Mouse (Mus musculus): Measurements from ENCODE around the gene Myl6b. TPM values are rescaled to one million over a fixed set of nuclear protein-coding genes. Genes with fewer than 3 reads are reported as not detected.

Gene Myl6b
- polyA plus RNA-seq (2012; ENCODE audit: insufficient read depth, insufficient read length, missing spikeins): 13.5 and 24.5 TPM in 2 replicates

DNA sequence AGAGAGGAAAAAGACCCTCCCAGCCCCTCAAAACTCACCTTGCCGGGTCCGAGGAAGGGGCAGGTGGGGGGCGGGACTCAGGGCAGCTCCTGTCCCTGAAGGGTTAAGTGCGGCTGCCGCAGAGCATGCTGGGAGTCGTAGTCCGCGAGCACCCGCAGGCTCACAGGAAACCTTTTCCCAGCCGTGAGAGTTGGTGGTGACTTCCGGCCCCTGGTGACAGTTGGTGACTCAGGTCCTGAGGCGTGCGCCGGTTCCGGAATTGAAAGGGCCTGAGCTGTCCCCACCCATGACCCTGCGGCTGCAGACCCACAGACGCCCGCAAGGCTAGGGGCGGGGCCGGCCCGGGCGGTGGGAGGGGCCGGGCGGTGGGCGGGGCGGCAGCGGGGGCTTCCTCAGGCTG is at the start of gene Myl6b:
Myl6b (minus strand) TSS at position 96 of the 400 bp plus-strand sequence.
- Histone ChIP-seq H3K27ac (replicated peaks; ENCODE audit: low read depth, low read length) (peak within 1 kb of the TSS; percentile 92), H3K4me1 (ENCODE audit: control insufficient read depth, insufficient read depth, insufficient read length, low read length) (peaks cover 11% of the 10 kb centered on the region), H3K4me3 (ENCODE audit: insufficient read depth, low read depth, low read length) (peak within 1 kb of the TSS; percentile 65)

- peak within 1 kb of the TSS; percentile 83 for H3K4me3 ChIP-seq (ENCODE audit: insufficient read depth, low read depth, low read length)
- H3K4me1 ChIP-seq (ENCODE audit: control insufficient read depth, insufficient read depth, insufficient read length, low read length): no peaks in the 10 kb centered on the region
- peak within 1 kb of the TSS; percentile 87 for H3K27ac ChIP-seq (replicated peaks; ENCODE audit: low read depth, low read length)
These were observed 49.0 kb upstream of the Myl6b start, which contains the start of gene Zc3h10 for GRCm38 (mm10) chr10:128547361-128548032. Gene Zc3h10 (minus strand): TSS chr10:128547774.

GRCm38 (mm10) chr10:128546787-128547186 is 48.3 kb upstream of the Myl6b start:
- H3K4me3 ChIP-seq (ENCODE audit: insufficient read depth, low read depth, low read length): peak overlapping the region; percentile 72
- H3K4me1 ChIP-seq (ENCODE audit: control insufficient read depth, insufficient read depth, insufficient read length, low read length): no peaks in the 10 kb centered on the region
- H3K27ac ChIP-seq (replicated peaks; ENCODE audit: low read depth, low read length): peak overlapping the region; percentile 87

- Histone ChIP-seq H3K27ac (replicated peaks; ENCODE audit: low read depth, low read length) (peak overlapping the region; percentile 87), H3K4me3 (ENCODE audit: insufficient read depth, low read depth, low read length) (peak overlapping the region; percentile 72), H3K4me1 (ENCODE audit: control insufficient read depth, insufficient read depth, insufficient read length, low read length) (no peaks in the 10 kb centered on the region)
These were observed 47.9 kb upstream of the Myl6b start for GRCm38 (mm10) chr10:128546361-128546760.

- H3K4me3 ChIP-seq (ENCODE audit: insufficient read depth, low read depth, low read length): no peak overlapping the region
- H3K4me1 ChIP-seq (ENCODE audit: control insufficient read depth, insufficient read depth, insufficient read length, low read length): no peaks in the 10 kb centered on the region
- H3K27ac ChIP-seq (replicated peaks; ENCODE audit: low read depth, low read length): no peak overlapping the region
These were observed 47.0 kb upstream of the Myl6b start for GRCm38 (mm10) chr10:128545570-128545898.

DNA sequence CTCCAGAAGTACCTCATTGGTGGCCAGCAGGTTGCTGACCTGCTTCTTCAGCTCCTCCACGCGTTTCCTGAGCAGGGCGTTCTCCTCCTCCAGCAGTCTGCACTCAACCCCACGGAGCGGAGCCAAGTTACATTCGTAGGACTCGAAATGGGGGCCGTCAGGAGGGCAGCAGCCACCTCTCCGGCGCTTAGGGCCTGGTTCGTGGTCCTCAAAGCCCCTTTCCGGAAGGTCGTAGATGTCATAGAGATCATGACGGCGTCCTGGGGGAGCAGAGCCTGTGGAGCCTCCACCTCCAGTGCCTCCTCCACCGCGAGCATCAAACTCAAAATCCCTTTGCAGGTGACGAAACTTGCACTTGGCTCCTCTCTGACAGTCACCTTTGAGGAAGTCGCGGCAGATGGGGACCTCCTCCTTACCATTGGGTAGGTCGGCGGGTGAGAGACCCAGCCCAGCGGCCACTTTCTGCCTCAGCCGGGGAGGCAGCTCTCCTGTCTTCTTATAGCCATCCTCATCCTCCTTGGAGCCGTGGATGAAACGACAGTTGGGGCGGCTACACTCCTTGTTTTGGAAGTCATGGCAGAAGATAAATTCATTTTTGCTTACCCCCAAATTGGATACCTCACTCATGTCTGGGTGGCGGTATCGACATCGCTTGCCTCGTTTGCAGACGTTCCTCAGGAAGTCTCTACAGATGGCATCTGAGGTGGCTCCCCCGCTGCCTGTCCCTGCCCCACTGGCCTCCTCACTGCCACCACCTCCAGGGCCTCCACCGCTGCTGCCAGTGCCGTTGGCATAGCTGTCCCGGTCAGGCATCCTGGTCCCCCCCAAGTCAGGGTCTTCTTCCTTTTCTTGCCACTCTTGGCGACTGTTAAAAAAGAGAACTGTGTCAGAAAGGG is 46.4 kb upstream of the Myl6b start:
- Histone ChIP-seq H3K27ac (replicated peaks; ENCODE audit: low read depth, low read length) (no peak overlapping the region), H3K4me1 (ENCODE audit: control insufficient read depth, insufficient read depth, insufficient read length, low read length) (no peaks in the 10 kb centered on the region), H3K4me3 (ENCODE audit: insufficient read depth, low read depth, low read length) (no peak overlapping the region)

GRCm38 (mm10) chr10:128544151-128544657 is 45.7 kb upstream of the Myl6b start:
- H3K27ac ChIP-seq (replicated peaks; ENCODE audit: low read depth, low read length): no peak overlapping the region
- no peaks in the 10 kb centered on the region for H3K4me1 ChIP-seq (ENCODE audit: control insufficient read depth, insufficient read depth, insufficient read length, low read length)
- H3K4me3 ChIP-seq (ENCODE audit: insufficient read depth, low read depth, low read length): no peak overlapping the region

GRCm38 (mm10) chr10:128543100-128543499 is 44.6 kb upstream of the Myl6b start:
- Histone ChIP-seq H3K27ac (replicated peaks; ENCODE audit: low read depth, low read length) (no peak overlapping the region), H3K4me3 (ENCODE audit: insufficient read depth, low read depth, low read length) (no peak overlapping the region), H3K4me1 (ENCODE audit: control insufficient read depth, insufficient read depth, insufficient read length, low read length) (no peaks in the 10 kb centered on the region)

GRCm38 (mm10) chr10:128538340-128538870 is 39.9 kb upstream of the Myl6b start:
- Histone ChIP-seq H3K4me3 (ENCODE audit: insufficient read depth, low read depth, low read length) (no peak overlapping the region), H3K4me1 (ENCODE audit: control insufficient read depth, insufficient read depth, insufficient read length, low read length) (no peaks in the 10 kb centered on the region), H3K27ac (replicated peaks; ENCODE audit: low read depth, low read length) (no peak overlapping the region)

DNA sequence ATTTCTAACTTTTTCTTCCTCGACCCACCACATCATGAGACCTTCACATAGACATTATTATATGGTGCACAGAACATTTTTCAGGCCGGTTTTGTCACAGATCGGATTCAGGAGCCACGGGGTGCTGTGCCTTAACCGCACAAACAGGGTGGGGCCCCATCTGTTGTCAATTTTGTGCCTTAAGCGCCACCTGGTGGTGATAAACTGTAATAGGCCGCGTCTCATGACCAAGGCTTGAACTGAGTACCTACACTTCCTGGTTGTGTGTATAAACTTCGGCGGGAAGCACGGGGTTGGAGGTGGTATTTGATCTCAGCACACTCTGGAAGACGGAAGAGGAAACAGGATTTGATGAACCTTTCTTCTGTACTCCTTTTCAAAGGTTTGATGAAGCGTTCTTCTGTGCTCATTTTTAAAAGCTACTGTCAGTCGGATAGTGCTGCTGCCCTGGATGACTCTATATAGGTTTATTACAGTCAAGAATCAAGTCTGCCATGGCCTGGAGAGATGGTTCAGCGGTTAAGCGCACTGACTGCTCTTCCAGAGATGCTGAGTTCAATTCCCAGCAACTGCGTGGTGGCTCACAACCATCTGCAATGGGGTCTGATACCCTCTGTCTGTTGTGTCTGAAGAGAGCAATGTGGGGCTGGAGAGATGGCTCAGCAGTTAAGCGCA is 37.9 kb upstream of the Myl6b start:
- Histone ChIP-seq H3K4me3 (ENCODE audit: insufficient read depth, low read depth, low read length) (peak overlapping the region; percentile 35; the same call in 1 of the 2 replicates), H3K27ac (replicated peaks; ENCODE audit: low read depth, low read length) (peak overlapping the region; percentile 35), H3K4me1 (ENCODE audit: control insufficient read depth, insufficient read depth, insufficient read length, low read length) (no peaks in the 10 kb centered on the region)

DNA sequence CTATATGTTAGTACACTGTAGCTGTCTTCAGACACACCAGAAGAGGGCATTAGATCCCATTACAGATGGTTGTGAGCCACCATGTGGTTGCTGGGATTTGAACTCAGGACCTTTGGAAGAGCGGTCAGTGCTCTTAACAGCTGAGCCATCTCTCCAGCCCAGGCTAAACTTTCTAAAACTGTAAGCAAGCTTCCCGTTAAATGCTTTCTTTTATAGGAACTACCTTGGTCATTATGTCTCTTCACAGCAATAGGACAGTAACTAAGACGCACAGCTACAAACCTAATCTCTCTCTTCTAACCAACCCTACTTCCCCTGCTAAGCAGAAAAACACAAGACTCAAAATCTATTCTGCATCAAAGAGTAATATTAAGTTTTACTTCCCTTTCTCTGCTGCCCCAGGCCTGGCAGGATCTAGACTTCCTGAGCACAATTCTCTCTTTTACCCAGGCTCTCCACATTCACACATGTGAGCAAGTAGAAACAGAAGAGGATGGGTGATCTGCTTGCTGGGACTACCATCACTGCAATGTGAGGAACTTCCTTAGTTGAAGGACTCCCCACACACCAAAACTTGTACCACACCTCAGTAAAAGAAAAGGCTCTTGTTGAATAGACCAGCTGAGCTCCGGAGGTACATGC is 37.3 kb upstream of the Myl6b start:
- no peaks in the 10 kb centered on the region for H3K4me1 ChIP-seq (ENCODE audit: control insufficient read depth, insufficient read depth, insufficient read length, low read length)
- H3K4me3 ChIP-seq (ENCODE audit: insufficient read depth, low read depth, low read length): peak overlapping the region; percentile 35; the same call in 1 of the 2 replicates
- peak overlapping the region; percentile 35 for H3K27ac ChIP-seq (replicated peaks; ENCODE audit: low read depth, low read length)

DNA sequence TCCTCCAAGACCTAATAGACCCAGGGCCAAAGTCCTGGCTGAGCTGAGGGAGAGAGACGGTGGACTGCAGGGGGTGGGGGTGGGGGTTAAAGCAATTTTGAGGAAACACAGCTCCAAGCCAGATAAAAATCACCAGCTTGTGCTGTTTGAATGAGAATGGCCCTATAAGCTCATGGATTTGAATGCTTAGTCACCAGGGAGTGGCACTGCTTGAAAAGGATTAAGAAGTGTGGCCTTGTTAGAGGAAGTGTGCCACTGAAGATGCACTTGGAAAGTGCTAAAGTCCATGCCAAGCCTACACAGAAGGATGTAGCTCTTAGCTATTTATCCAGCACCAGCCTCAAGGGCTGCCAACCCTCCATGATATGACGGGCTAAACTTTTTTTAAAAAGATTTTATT is 36.7 kb upstream of the Myl6b start:
- Histone ChIP-seq H3K4me1 (ENCODE audit: control insufficient read depth, insufficient read depth, insufficient read length, low read length) (no peaks in the 10 kb centered on the region), H3K4me3 (ENCODE audit: insufficient read depth, low read depth, low read length) (no peak overlapping the region), H3K27ac (replicated peaks; ENCODE audit: low read depth, low read length) (0 out of 2 replicates have a peak overlapping the region, but pooled peaks have one; percentile 21)

DNA sequence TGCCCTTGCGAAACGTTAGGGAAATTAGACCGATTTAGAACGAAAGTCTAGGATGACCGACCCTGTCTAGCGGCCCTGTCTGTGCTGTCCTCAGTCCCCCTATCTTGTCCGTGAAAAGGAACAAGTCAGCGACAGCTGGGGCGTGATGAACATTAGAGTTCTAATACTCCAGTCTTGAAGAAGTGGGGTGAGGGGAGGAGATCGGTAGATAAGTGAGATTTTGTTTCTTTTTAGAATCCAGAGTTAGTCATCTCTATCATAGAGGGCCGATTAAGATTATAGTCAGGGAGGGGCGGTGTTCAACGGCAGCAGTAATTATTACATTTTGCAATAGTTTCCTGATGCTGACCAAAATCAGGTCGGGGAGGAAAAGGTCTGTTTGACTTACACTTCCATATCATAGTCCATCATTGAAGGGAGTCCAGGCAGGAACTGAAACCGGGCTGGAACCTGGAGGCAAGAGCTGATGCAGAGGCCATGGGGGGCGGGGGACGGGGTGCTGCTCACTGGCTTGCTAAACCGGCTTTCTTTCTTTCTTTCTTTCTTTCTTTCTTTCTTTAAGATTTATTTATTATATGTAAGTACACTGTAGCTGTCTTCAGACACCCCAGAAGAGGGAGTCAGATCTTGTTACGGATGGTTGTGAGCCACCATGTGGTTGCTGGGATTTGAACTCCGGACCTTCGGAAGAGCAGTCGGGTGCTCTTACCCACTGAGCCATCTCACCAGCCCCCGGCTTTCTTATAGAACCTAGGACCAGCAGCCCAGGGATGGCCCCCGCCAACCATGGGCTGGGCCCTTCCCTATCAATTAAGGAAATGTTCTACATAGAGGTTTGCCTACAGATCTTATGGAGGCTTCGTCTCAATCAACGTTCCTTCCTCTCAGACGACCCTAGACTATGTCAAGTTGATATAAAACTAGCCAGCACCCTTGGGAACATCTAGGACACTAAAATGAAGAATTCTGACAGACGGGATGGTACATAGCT is 28.2 kb upstream of the Myl6b start:
- H3K4me3 ChIP-seq (ENCODE audit: insufficient read depth, low read depth, low read length): peak overlapping the region; percentile 54
- H3K4me1 ChIP-seq (ENCODE audit: control insufficient read depth, insufficient read depth, insufficient read length, low read length): no peaks in the 10 kb centered on the region
- H3K27ac ChIP-seq (replicated peaks; ENCODE audit: low read depth, low read length): peak overlapping the region; percentile 71

All from brown adipose tissue, adult 24 weeks (tissue).